Mouse (Mus musculus): Measurements from ENCODE around the gene Cul7. TPM values are rescaled to one million over a fixed set of nuclear protein-coding genes. Genes with fewer than 3 reads are reported as not detected.

Cul7 gene
- total and polyA plus RNA-seq, 3 experiments: 33.3 to 82.5 (median 68.1) TPM

GRCm38 (mm10) chr17:46710959-46711597, 60.9 kb downstream of the Cul7 start, which contains the start of gene Pex6 (continued):
- TF ChIP-seq NRF1 (IDR thresholded peaks at IDR 0.05; ENCODE audit: low read depth, low read length) (peak; percentile 53), GABPA (IDR thresholded peaks at IDR 0.05; ENCODE audit: insufficient replicate concordance, low read depth, low read length) (no peak), RCOR1 (conservative IDR thresholded peaks at IDR 0.05; ENCODE audit: low read depth, low read length) (no peak; the same call in 1 of the 2 replicates), BHLHE40 (IDR thresholded peaks at IDR 0.05; ENCODE audit: low read depth, low read length) (no peak), MEF2A (IDR thresholded peaks at IDR 0.05; ENCODE audit: borderline replicate concordance, low read depth, low read length) (no peak), HCFC1 (IDR thresholded peaks at IDR 0.05; ENCODE audit: low read depth, low read length) (peak; percentile 89), CHD2 (IDR thresholded peaks at IDR 0.05; ENCODE audit: low read length) (no peak), CHD1 (IDR thresholded peaks at IDR 0.05; ENCODE audit: low read depth, low read length) (no peak), NELFE (IDR thresholded peaks at IDR 0.05; ENCODE audit: low read depth, low read length) (peak; percentile 77; the same call in 1 of the 2 replicates), MAZ (IDR thresholded peaks at IDR 0.05; ENCODE audit: low read depth, low read length) (peak; percentile 92), EP300 (IDR thresholded peaks at IDR 0.05; ENCODE audit: low read length) (no peak), ELF1 (IDR thresholded peaks at IDR 0.05; ENCODE audit: low read depth, low read length) (peak; percentile 96)

GRCm38 (mm10) chr17:46711612-46712271, 61.6 kb downstream of the Cul7 start:
- Histone ChIP-seq H3K79me2 (replicated peaks; ENCODE audit: control insufficient read depth, extremely low read depth, insufficient read depth, poor library complexity, severe bottlenecking) (peaks cover 19% of the 10 kb centered on the region), H3K27ac (ENCODE audit: insufficient read depth, low read depth) (peak overlapping the region; percentile 15), H3K4me3 (replicated peaks in 1 of 3; ENCODE audit: low read depth in 2 of 3, low read length in 2 of 3, poor library complexity in 1 of 3) (peak overlapping the region; percentile 84 to 99 (median 87)), H3K36me3 (replicated peaks in 1 of 2; ENCODE audit: control insufficient read depth in 1 of 2, insufficient read depth in 1 of 2, low read length in 1 of 2) (peaks cover 17 to 35% of the 10 kb centered on the region in 2 experiments), H3K9ac (ENCODE audit: insufficient read depth, low read depth) (peak overlapping the region; percentile 91), H3K4me1 (ENCODE audit: control insufficient read depth in 1 of 2, insufficient read depth in 2 of 2) (peaks cover 6 to 18% of the 10 kb centered on the region in 2 experiments), H3K9me3 (replicated peaks; ENCODE audit: low read length) (peaks cover 10% of the 10 kb centered on the region), H3K4me2 (ENCODE audit: insufficient read depth, low read depth, poor library complexity, severe bottlenecking) (peak overlapping the region; percentile 86), H3K27me3 (replicated peaks) (no peaks in the 10 kb centered on the region)
- no peak for TF ChIP-seq ZKSCAN1 (IDR thresholded peaks at IDR 0.05; ENCODE audit: borderline replicate concordance, low read depth, low read length)
- no peak for TF ChIP-seq JUN (IDR thresholded peaks at IDR 0.05; ENCODE audit: insufficient read depth, low read depth, low read length)
- no peak for TF ChIP-seq MYC (IDR thresholded peaks at IDR 0.05; ENCODE audit: low read depth, low read length)
- no peak for TF ChIP-seq RAD21 (IDR thresholded peaks at IDR 0.05; ENCODE audit: low read depth, low read length)
- TF ChIP-seq SMC3 (IDR thresholded peaks at IDR 0.05; ENCODE audit: low read depth, low read length): no peak
- TF ChIP-seq TBP (conservative IDR thresholded peaks at IDR 0.05; ENCODE audit: low read depth, low read length): no peak
- TF ChIP-seq UBTF (IDR thresholded peaks at IDR 0.05; ENCODE audit: low read depth, low read length): no peak
- no peak for TF ChIP-seq GABPA (IDR thresholded peaks at IDR 0.05; ENCODE audit: insufficient replicate concordance, low read depth, low read length)
- dilution Hi-C loops (cut with MboI; ENCODE audit: extremely low pct_ligation_motif_present, extremely low pct_unique_long_range_greater_than_20kb, low sequenced_read_pairs): no loop called here
- no peak for DNase-seq (ENCODE audit: extremely low read depth)
- in situ Hi-C loops (cut with MboI; ENCODE audit: low pct_ligation_motif_present, low pct_unique_long_range_greater_than_20kb, low sequenced_read_pairs): loop anchor here (5.0 kb wide), 1 partner anchor 59 kb away; the partner anchor contains the start of gene Cul7

Data from CH12.LX (cell line).